Mouse (Mus musculus) forelimb bud, embryonic 11.5 days (tissue): Measurements from ENCODE around the gene Zc3h12c.
"Not testable (repeated sequence)": the region's sequence is repeated elsewhere in the genome, so short reads cannot be mapped to it uniquely, and the experiment has no call there.

ENCODE experiments used
- DNase-seq: peaks from one replicate; pipeline ENCODE4 v3.0.0-alpha.2; 2012; ENCODE audit warnings: low read depth, low spot score

The Zc3h12c gene

GRCm38 (mm10) chr9:52102060-52102844, 66.1 kb downstream of the Zc3h12c start:
- DNase-seq = peak; percentile 20

GRCm38 (mm10) chr9:52100426-52100825, 67.9 kb downstream of the Zc3h12c start:
- DNase-seq = no peak

- DNase-seq = peak; percentile 85
Observed at GRCm38 (mm10) chr9:52098600-52098999, 69.8 kb downstream of the Zc3h12c start.

GRCm38 (mm10) chr9:52097386-52097785, 71.0 kb downstream of the Zc3h12c start:
- no peak for DNase-seq

- DNase-seq = no peak
Observed at GRCm38 (mm10) chr9:52095666-52096065, 72.7 kb downstream of the Zc3h12c start.

GRCm38 (mm10) chr9:52094471-52094980, 73.8 kb downstream of the Zc3h12c start:
- no peak for DNase-seq

- DNase-seq = no peak
Observed at GRCm38 (mm10) chr9:52094016-52094415, 74.4 kb downstream of the Zc3h12c start.

- no peak for DNase-seq
Observed at GRCm38 (mm10) chr9:52093108-52093507, 75.3 kb downstream of the Zc3h12c start.

GRCm38 (mm10) chr9:52092311-52092710, 76.1 kb downstream of the Zc3h12c start:
- no peak for DNase-seq

GRCm38 (mm10) chr9:52091752-52092151, 76.6 kb downstream of the Zc3h12c start:
- no peak for DNase-seq

- no peak for DNase-seq
Observed at GRCm38 (mm10) chr9:52082414-52082813, 86.0 kb downstream of the Zc3h12c start.

GRCm38 (mm10) chr9:52081979-52082378, 86.4 kb downstream of the Zc3h12c start:
- DNase-seq = no peak

- no peak for DNase-seq
Observed at GRCm38 (mm10) chr9:52077692-52078091, 90.7 kb downstream of the Zc3h12c start.

- DNase-seq = no peak
Observed at GRCm38 (mm10) chr9:52076089-52076488, 92.3 kb downstream of the Zc3h12c start.

GRCm38 (mm10) chr9:52072202-52072601, 96.2 kb downstream of the Zc3h12c start:
- no peak for DNase-seq

- DNase-seq = not testable (repeated sequence)
Observed at GRCm38 (mm10) chr9:52071352-52071751, 97.0 kb downstream of the Zc3h12c start.

- no peak for DNase-seq
Observed at GRCm38 (mm10) chr9:52070052-52070451, 98.3 kb downstream of the Zc3h12c start.
